Mouse (Mus musculus) T-cell, adult 66 days (primary cell): ENCODE measurements around the gene Chd3. TPM values are rescaled to one million over a fixed set of nuclear protein-coding genes. Genes with fewer than 3 reads are reported as not detected.

Source experiments
- total RNA-seq, 2 experiments: library from RNA; stranded (reverse); gene quantifications; 3 replicates in 1 of 2; 4 replicates in 1 of 2; pipeline ENCODE4 v1.2.4; 2023

The Chd3 gene
- 100 to 1,000 TPM; 777 to 802 TPM for total RNA-seq

GRCm38 (mm10) chr11:69369215-69369989 is at the start of gene Chd3:
TSS of gene Chd3 (minus strand) at chr11:69369406.

DNA sequence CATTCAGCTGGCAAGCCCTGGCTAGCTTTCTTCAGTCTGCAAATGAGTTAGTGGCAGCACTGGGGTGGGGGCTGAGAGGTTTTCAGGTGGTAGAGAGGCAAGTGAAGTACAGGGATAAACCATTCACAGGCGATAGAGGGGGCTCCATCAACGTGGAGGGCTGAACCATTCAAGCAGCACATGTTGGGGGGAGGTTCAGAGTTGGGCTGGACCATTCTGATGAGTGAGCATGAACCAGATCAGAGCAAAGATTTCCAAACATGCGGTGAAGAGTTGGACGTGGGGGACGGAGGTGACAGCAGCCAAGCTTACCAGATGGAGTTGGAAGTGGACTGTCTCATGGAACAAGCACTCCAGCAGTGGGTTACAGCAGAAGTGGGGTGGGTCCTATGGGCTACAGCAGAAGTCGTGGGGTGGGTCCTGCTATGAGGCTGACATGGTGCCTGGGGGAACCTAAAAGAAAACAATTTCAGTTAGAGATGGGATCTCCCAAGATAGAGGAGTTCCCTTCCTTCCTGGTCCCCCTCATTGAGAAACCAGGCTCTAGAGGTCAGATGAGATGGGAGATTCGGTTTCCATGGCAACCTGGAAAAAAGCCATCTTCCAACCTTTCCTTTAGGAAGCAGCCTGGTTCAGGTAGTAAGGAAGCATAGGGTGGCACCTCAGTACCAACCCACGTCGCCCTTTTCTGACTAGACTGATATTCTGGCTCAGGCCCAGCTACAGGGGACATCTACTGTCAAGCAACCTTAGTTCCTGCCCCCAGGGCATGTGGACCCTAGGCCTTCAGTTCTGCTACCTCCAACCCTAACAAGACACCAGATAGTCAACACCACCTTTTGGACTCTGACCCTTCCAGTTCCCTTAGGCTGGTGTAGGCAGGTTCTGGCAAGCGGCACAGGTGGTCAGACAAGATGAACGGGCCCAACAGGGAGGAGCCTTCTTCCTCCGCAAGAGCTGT is 44.3 kb upstream of the Chd3 start, which contains the start of gene Kdm6b:
Kdm6b (minus strand) TSS at position 455 of the 961 bp plus-strand sequence.

DNA sequence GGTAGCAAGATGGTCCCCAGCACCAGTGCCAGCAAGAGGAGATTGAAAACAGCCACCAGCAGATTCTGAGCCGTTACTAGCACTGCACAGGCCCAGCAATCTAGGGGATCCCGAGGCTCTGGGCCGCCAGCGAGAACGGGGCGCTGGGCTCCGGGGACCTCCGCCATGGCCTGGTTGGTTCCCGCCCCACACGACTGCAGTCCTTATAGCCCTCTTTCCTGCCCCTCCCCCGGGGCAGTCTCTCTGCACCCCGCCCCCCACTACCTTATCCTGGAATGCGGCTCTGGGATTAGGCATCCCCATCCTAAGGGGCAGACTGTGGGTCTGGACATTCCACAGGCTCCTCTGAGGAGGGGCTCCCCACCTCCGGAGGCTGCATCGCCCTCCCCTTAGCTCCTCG is 28.9 kb upstream of the Chd3 start, which contains the start of gene Tmem88:
Tmem88 (minus strand) TSS at position 176 of the 400 bp plus-strand sequence.

GRCm38 (mm10) chr11:69395235-69395633 is 26.0 kb upstream of the Chd3 start, which contains the start of the genes Naa38 and Cyb5d1:
TSS of gene Naa38 (plus strand) at chr11:69395487.
TSS of gene Cyb5d1 (minus strand) at chr11:69395631.

GRCm38 (mm10) chr11:69340161-69341131 is 28.8 kb downstream of the Chd3 start, which contains the start of gene Rnf227:
TSS of gene Rnf227 (plus strand) at chr11:69340461.

GRCm38 (mm10) chr11:69325628-69326407 is 43.4 kb downstream of the Chd3 start, which contains the start of gene Kcnab3:
TSS of gene Kcnab3 (plus strand) at chr11:69326258.

DNA sequence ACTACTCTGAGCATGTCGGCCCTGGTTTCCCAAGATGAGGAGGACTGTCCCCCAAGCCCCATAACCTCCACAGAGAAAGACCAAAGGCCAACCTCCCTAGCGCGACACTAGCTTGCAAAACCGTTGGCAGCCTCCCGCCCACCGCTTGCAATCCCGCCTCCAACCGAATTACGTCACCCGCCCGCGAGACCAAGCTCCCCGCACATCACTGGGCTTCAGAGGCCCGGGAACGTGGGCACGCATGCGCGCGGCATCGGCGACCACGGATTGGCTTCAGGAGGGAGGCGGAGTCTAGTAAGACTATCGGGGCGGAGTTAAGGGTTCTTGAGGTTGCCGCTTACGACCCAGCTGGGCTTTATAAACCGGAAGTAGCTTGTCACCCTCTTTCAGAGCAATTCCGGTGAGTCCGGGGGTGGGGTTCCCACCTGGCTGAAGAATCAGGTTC is 45.5 kb downstream of the Chd3 start, which contains the start of the genes Cntrob and Trappc1:
Cntrob (minus strand) TSS at position 109 of the 445 bp plus-strand sequence.
Trappc1 (plus strand) TSS at position 314 of the 445 bp plus-strand sequence.

Other genes with a start within 250 kb of the Chd3 start
- gene Hes7, start 249.0 kb downstream of the Chd3 start, total RNA-seq: not detected
- gene 9130213A22Rik, start 246.8 kb downstream of the Chd3 start, total RNA-seq: not detected
- under 1 TPM; 0.30 to 0.55 TPM for gene Aloxe3, start 243.5 kb downstream of the Chd3 start, total RNA-seq
- not detected for gene Alox12b, start 212.4 kb downstream of the Chd3 start, total RNA-seq
- gene Alox8, start 171.6 kb downstream of the Chd3 start, total RNA-seq: 1 to 10 TPM; 1.2 to 1.6 TPM
- gene Gucy2e, start 132.4 kb downstream of the Chd3 start, total RNA-seq: under 1 TPM; 0.06 to 0.12 TPM
- gene Cntrob, start 45.6 kb downstream of the Chd3 start, total RNA-seq: 10 to 100 TPM; 13.4 to 18.0 TPM
- 10 to 100 TPM; 22.6 to 26.6 TPM for gene Trappc1, start 45.4 kb downstream of the Chd3 start, total RNA-seq
- gene Kcnab3, start 43.1 kb downstream of the Chd3 start, total RNA-seq: 1 to 10 TPM; 1.1 to 1.8 TPM
- 1 to 10 TPM; 1.5 to 2.4 TPM for gene Rnf227, start 28.9 kb downstream of the Chd3 start, total RNA-seq
- 10 to 100 TPM; 33.0 to 46.3 TPM for gene Naa38, start 26.1 kb upstream of the Chd3 start, total RNA-seq
- gene Cyb5d1, start 26.2 kb upstream of the Chd3 start, total RNA-seq: 10 to 100 TPM; 24.6 to 31.6 TPM
- gene Tmem88, start 28.8 kb upstream of the Chd3 start, total RNA-seq: 1 to 10 TPM; 7.2 to 8.1 TPM
- gene Kdm6b, start 44.3 kb upstream of the Chd3 start, total RNA-seq: 100 to 1,000 TPM; 135 to 162 TPM
- under 1 TPM; 0.03 TPM for gene Dnah2, start 179.7 kb upstream of the Chd3 start, total RNA-seq
- gene Efnb3, start 190.8 kb upstream of the Chd3 start, total RNA-seq: 1 to 10 TPM in 1 of 2 experiments, under 1 TPM in 1; 0.86 to 1.5 TPM
- gene Wrap53, start 210.8 kb upstream of the Chd3 start, total RNA-seq: 10 to 100 TPM; 16.2 TPM
- gene Trp53, start 211.0 kb upstream of the Chd3 start, total RNA-seq: 100 to 1,000 TPM; 146 to 161 TPM
- 1 to 10 TPM; 1.3 to 3.2 TPM for gene Atp1b2, start 236.5 kb upstream of the Chd3 start, total RNA-seq
- gene Shbg, start 248.5 kb upstream of the Chd3 start, total RNA-seq: not detected